Mouse (Mus musculus) brain, embryonic 18.5 days (tissue): ENCODE data around the gene Cacng8.
"Not testable (repeated sequence)": the region's sequence is repeated elsewhere in the genome, so short reads cannot be mapped to it uniquely, and the experiment has no call there.

ENCODE experiments used
- DNase-seq: peaks from one replicate; pipeline ENCODE4 v3.0.0-alpha.2; 2012; ENCODE audit warnings: low read depth, low spot score

The Cacng8 gene

DNA sequence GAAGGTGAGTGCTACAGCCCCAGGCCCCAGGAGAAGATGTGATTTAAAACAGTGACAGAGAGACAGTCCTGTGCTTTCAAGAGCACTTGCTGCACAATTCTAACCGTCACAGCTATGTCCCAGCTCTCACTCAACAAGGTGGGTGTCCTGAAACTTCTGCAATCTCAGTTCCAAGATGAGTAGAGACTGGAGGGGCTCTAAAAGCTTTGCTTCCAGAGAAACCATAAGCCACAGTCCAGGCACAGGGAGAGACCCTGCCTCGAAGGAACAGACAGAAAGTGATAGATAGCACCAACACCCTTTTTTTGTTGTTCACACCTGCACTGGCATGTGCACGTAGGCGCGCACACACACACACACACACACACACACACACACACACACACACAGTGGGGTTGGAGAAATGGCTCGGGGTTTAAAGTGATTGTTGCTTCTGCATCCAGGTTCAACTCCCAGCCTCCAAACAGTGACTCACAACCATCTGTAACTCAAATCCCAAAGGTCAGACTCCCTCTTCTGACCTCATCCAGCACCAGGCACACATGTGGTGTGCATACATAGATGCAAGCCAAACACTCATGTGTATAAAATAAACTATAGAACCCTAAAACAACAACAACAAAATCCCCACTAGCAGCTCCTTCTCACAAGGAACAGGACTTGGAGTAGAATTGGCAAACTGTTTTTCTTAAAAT, 4.3 kb upstream of the Cacng8 start:
- no peak for DNase-seq

DNA sequence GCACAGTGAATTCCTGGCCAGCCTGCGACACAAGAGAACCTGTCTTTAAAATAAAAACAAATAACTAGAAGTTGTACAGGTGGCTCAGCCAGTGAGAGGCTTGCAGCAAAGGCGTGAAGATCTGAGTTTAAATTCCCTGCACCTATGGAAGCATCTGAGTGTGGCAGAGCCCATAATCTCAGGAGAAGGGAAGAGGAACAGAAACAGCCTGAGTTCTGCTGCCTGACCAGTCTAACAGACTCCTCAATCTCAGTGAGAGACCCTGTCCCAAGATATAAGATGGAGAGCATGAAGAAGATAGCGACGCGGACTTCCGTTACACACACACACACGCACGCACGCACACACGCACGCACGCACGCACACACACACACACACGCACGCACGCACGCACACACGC, 2.7 kb upstream of the Cacng8 start:
- no peak for DNase-seq

DNA sequence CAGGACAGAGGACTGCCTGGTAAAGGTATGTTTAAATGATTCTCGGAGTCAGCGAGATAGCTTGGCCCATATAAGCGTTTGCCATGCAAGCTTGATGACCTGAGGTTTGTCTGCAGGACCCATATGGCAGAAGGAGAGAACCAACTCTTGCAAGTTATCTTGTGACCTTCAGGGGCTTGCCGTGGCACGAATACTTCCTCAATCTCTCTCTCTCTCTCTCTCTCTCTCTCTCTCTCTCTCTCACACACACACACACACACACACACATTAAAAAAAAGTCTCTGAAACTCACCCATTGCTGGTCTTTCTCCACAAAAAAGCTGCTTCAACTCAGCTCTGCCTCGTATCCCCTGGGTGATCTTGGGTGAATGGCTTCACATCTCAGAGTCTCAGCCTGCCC, 1.6 kb upstream of the Cacng8 start:
- DNase-seq = no peak

DNA sequence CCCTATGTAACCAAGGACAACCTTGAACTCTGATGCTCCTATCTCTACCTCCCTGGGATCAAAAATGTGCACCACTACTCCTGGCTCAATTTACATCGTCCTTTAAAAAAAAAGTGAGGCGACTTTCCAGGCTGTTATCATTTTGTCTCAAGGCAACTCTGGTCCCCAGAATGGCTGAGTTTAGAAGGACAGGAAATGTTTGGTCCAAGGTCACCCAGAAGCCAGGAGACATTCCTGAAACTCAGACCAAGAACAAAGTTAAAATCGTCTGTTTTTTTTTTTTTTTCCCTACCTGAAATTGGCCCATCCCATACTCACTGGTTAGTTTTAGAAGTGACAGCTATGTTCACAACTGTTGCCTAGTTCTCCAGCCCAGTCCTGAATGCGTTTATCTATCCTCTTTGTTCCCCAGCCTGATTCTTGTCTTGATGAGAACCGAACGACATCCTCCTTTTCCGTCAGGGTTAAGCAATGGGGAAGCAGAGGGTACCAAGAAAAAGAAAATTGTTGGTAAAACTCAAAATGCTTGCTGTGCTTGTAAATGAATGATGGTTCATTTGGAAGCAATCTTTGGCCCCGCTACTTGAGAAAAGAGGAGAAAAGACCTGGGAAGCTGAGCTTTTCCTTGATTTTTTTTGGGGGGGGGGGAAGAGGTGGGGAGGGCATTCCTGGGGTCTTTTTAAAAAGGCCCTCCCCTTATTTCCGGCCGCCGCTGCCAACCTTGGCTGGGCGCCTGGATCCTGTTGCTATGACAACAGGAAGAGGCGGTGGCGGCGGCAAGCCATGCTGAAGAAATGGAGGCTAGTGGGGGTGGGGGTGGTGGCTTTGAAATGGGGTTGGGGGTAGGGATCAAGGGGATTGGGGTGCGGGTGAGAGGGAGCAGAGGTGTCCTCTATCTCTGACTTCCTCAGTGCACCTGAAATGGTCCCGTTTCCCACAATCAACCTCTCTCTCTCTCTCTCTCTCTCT, 755 bp upstream of the Cacng8 start:
- peak; percentile 64 for DNase-seq

DNA sequence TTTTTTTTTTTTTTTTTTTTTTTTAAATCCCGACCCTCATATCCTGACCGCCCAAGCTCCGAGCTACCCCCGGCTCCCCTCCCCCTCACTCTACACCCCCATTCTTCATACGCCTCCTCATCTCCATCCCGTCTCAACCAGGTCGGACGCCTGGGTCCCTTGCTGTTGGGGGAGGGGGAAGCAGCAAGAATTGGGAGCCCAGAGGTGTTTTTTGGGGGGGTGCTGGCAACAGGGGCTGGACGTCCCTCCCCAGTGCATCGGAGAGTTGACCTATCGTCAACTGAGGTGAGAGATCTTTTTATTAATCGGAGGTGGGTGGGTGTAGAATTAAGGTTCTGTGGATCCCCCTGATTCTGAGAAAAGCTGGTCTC, 583 bp downstream of the Cacng8 start:
- DNase-seq = no peak

DNA sequence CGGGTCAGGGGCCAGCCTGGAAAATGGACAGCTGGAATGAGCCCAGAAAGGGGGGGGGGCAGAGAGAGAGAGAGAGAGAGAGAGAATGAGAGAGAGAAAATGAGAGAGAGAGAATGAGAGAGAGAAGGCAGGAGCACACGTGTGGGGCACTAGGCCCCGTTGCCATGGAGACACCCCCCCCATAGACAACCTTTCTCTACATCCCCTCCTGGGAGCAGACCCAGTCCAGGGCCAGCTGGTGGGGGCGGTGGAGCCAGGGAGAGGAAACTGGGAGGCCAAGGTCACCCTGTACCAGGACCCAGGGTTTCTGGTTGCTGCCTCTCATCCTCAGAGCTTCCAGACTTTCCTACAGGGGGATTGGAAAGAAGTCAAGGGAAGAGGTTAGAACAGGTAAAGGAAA, 1.3 kb downstream of the Cacng8 start:
- no peak for DNase-seq

DNA sequence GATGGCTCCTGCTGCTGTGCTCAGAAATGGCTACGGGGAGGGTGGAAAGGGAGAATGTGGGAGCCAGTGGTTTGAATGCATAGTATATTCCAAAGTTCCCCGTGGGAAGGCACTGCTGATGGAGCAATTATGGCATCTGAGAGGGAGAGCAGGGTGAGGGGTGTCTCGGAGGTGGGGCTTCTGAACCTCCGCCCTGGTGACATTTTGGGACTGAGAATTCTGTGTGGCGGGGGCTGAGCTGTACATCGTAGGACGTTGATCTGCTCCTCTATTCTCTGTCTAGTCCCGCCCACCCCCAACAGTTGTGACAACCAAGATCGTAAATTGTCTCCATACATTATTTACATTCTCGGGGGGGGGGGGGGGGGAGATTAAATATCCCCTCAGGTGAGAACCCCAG, 6.9 kb downstream of the Cacng8 start:
- no peak for DNase-seq

DNA sequence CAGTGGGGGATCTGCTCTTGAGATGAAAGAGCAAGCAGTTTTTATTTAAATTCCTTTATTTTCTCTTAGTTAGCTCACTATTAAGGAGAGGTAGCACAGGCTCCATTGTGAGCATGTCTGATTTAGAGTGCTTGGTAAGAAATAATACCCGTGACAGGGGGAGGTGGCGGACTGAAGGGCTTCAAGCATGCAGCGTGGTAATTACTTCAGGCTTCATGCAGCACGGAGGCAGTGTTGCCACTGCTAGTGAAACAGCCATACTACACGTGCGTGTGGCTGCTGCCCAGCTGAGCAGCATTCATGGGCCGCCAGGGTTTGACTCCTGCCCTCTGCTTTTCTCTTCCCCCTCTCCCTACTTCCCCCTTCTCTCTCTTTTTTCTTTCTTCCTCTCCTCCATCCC, 7.3 kb downstream of the Cacng8 start:
- DNase-seq = no peak

DNA sequence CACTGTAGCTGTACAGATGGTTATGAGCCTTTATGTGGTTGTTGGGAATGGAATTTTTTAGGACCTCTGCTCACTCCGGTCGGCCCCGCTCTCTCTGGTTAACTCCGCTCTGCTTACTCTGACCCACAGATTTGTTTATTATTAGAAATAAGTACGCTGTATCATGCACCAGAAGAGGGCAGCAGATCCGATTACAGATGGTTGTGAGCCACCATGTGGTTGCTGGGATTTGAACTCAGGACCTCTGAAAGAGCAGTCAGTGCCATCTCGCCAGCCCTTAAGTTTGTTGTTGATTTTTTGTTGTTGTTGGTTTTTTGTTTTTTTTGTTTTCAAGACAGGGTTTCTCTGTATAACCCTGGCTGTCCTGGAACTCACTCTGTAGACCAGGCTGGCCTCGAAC, 7.9 kb downstream of the Cacng8 start:
- not testable (repeated sequence) for DNase-seq

DNA sequence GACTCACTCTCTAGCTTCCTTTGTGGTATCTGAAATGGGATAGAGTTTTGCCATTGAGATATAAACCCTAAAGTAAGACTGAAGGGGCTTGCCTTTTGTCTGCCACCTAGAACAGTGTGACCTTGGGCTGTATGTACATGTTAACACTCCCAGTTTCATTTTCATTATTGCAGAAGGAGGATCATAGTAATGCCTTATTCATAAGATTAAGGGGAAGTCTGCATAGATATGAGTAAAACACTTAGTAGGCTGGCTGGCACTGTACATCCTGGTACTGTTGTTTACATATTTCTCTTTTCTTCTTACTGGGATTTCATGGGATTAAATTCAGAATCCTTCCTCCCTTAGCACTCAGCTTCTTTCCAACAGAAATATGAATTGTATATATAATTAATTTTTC, 9.5 kb downstream of the Cacng8 start:
- no peak for DNase-seq

DNA sequence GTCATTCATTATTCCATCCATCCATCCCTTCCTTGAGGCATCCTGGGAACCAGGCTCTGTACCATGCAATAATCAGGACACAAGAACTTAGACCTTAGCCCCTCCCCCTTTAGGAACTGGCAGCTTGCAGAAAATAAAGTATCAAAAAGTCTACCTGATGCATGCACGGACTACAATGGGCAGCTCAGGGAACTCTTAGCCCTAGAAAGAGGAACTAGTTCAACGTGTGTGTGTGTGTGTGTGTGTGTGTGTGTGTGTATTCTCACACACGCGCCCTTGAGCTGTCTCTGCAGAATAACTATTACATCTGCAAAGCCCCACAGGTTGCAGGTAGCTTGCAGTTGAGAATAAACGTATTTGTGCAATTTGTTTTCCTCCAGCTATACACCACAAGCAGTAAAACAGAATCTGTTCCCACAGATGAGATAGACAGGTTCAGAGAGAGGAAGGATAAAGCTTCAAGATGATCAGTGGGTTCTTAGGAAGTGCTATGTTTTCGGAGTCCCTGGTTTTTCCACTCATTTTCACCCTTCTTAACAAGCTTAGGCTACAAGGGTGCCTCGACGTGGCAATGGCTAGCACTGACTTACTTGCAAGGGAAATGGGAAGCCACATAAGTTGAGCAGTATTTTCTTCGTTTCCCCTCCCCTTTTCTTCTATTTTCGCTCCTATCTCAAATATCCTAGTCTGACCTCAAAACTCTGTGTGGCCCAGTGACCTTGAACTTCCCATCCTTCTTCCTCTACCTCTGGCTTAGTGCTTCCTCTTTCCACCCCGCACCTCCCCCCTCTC, 19.4 kb downstream of the Cacng8 start:
- DNase-seq = no peak

DNA sequence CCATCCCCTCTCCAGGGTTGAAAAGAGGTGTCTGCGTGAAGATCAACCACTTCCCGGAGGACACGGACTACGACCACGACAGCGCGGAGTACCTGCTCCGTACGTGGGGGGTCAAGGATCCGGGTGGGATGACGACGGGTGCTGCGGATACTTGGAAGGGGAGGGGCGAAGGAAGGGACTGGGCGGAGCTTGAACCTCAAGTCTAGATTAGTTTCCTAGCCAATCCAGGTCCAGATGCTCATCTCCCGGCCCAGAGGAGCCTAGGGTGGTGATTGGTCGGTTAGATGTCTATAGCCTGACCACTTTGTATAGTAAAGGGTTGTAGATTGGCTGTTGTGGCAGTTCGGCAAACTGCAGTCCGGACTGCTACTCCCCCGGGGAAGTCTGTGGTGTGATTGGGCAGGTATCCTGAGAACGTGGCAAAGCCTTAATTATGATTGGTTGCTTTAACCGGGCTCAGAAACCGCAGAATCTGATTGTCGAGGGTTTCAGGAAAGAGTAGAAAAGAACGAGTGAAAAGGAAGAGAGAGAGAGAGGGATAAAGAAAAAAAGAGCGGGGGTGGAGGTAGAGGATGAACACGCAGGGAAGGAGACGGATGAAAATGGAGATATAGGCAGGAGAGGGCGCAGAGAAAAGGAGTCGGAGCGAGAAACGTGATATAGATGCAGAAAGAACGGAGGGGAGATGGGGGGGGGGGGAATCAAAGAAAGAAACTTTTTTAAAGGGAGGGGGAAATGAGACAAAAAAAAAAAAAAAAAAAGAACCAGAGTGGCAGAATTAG, 20.9 kb downstream of the Cacng8 start:
- peak; percentile 56 for DNase-seq

DNA sequence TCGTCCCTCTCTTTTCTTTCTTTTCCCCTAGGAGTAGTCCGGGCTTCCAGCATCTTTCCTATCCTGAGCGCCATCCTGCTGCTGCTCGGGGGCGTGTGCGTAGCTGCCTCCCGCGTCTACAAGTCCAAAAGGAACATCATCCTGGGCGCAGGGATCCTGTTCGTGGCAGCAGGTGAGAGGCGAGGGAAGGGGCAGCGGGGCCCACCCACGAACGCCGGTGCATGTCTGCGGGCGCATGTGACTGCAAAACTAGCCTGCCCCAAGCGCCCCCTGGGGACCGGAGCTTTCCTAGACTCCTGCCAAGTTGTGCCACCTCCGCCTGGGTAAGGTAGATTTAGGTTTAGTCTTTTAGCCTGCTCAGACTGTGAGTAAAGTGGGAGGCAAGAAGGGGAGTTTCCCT, 21.6 kb downstream of the Cacng8 start:
- DNase-seq = no peak

DNA sequence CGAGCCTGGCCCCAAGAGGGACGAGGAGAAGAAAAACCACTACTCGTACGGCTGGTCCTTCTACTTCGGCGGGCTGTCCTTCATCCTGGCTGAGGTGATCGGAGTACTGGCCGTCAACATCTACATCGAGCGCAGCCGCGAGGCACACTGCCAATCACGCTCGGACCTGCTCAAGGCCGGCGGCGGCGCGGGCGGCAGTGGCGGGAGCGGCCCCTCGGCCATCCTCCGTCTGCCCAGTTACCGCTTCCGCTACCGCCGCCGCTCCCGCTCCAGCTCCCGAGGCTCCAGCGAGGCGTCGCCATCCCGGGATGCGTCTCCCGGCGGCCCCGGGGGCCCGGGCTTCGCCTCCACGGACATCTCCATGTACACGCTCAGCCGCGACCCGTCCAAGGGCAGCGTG, 24.4 kb downstream of the Cacng8 start:
- DNase-seq = no peak

DNA sequence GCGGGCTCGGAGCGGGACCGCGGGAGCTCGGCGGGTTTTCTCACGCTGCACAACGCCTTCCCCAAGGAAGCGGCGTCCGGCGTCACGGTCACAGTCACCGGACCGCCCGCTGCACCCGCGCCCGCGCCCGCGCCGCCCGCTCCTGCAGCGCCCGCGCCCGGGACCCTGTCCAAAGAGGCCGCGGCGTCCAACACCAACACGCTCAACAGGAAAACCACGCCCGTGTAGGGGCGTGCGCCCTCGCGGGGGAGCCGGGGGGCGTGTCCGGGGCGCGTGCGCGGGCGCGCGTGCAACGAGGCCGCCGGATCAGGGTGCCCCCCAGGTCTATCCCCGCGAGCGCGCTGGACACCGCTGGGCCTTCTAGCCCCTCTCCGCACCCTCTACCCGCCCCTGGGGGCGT, 24.9 kb downstream of the Cacng8 start:
- no peak for DNase-seq

DNA sequence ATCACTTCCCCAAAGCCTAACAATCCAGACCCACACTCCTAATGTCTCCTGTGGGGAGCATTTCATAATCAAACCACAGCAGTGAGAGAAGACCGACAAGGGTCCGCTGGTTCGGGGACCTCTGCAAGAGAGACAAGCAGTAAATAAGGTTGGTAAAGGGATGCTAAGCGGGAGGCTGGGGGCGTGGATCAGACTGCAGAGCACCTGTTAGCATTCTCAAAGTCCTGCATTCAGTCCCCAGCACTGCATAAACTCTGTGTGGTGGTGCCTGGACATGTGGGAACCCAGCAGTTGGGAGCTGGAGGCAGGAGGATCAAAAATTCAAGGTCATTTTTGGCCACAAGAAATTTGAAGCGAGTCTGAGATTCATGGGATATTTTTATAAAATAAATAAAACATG, 29.5 kb downstream of the Cacng8 start:
- DNase-seq = no peak

DNA sequence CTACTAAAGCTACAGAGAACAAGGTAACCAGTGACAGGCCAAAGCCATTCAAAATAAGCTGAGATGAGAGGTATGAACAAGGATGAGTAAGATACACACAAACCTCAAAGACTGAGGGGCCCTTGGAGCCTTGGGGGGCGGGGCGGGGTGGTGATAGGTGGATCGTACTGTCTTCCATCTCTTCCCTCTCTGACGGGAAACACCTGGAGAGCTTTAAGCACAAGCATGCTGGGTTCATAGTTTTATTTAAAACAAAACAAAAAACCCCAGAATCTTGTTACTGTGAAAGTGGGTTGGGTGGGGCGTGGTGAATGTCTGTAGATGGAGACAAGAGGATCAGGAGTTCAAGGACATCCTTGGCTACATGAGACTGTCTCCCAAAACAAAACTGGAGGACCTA, 30.0 kb downstream of the Cacng8 start:
- no peak for DNase-seq

DNA sequence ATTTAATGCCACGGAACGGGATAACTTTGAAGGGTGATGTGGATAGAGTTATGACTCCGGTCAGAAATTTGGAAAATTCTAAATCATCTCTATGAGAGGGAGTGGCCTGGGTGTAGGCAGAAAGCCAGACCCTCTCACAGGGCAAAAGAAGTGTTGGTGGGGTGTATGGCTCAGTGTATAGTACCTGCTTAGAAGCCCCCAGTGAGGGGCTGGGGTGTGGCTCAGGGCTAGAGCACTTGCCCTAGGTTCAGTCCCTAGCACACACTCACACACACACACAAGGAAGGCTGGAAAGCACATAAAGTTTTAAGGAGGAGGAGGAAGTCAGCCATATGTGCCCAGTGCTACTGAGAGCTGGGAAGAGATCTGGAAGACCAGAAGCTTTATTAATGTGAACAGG, 30.8 kb downstream of the Cacng8 start:
- DNase-seq = no peak

DNA sequence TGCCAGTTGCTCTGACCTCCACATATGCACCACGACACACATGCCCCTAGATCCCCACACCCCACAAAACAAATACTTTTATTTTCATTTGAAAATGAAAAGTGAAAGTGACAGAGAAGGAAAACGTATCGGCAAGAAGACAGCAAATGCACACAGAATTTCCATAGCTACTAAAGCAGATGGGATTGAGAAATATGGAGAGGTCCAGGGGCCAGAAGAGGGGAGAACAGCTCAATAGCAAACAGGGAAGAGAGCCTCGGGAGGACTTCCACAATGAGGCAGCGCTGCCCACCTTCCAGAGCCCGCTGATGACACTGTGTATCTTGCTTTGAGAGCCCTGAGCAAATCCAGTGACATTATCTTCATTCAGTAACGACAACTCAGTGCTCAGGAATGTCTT, 31.6 kb downstream of the Cacng8 start:
- no peak for DNase-seq

DNA sequence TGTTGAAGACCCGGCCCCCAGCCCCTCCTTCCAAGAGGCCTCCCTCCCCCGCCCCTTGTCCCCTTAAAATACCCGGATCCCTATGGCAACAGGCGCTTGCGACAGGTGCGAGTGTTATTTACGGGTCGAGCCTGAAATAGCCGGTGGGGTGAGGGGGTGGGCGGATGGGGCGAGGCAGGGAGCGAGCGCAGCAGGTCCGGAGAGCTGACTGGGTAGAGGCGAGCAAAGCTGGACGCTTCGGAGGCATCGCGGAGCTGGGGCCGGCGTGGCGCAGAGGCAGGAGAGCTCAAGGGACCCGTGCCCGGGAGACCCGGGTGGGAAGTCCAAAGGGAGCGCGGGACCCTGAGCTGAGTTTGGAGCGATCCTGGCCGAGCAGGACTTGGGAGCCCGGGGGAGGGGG, 32.9 kb downstream of the Cacng8 start:
- no peak for DNase-seq

DNA sequence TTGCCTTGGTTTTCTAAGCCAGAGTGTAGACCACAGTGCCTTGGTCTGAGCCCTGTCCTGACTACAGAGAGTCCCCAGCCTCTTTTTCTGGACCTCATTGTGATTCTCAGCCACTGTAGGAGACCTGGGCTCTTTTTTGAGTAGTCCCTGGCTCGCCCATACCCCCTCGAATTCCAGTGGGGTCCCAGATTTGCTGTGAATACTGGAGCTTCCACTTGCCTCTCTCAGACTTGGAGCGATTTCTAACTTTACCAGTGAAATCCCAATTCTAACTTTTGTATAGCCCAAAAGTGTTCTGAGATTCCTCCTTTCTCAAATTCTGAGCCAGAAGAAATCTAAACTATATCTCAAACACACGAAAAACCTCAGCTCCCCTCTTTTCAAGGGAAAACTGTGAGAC, 33.4 kb downstream of the Cacng8 start, which contains the start of gene Cacng6:
Cacng6 (plus strand) TSS at position 301 of the 400 bp plus-strand sequence.
- no peak for DNase-seq
